Mouse (Mus musculus): ENCODE measurements around the gene Ssc5d.

Gene Ssc5d

GRCm38 (mm10) chr7:4943223-4943815 is 17.7 kb downstream of the Ssc5d start:
- in situ Hi-C loops (cut with MboI; ENCODE audit: low sequenced_read_pairs) = loop anchor here (5.0 kb wide), 1 partner anchor 104 kb away; no protein-coding TSS in a partner anchor

- in situ Hi-C loops (cut with MboI; ENCODE audit: low sequenced_read_pairs) = no loop called here
Observed at GRCm38 (mm10) chr7:4947855-4948254, 22.3 kb downstream of the Ssc5d start.

GRCm38 (mm10) chr7:4948386-4948785 is 22.8 kb downstream of the Ssc5d start:
- in situ Hi-C loops (cut with MboI; ENCODE audit: low sequenced_read_pairs) = no loop called here

- in situ Hi-C loops (cut with MboI; ENCODE audit: low sequenced_read_pairs) = no loop called here
Observed at GRCm38 (mm10) chr7:4950561-4951342, 25.2 kb downstream of the Ssc5d start.

- in situ Hi-C loops (cut with MboI; ENCODE audit: low sequenced_read_pairs) = no loop called here
Observed at GRCm38 (mm10) chr7:4953815-4954445, 28.3 kb downstream of the Ssc5d start.

- in situ Hi-C loops (cut with MboI; ENCODE audit: low sequenced_read_pairs) = no loop called here
Observed at GRCm38 (mm10) chr7:4957361-4957760, 31.8 kb downstream of the Ssc5d start.

- in situ Hi-C loops (cut with MboI; ENCODE audit: low sequenced_read_pairs) = no loop called here
Observed at GRCm38 (mm10) chr7:4963527-4963926, 37.9 kb downstream of the Ssc5d start.

- in situ Hi-C loops (cut with MboI; ENCODE audit: low sequenced_read_pairs) = no loop called here
Observed at GRCm38 (mm10) chr7:4964272-4964671, 38.7 kb downstream of the Ssc5d start, which contains the start of gene Sbk2. Gene Sbk2, minus strand, starts transcription at chr7:4964406.

- in situ Hi-C loops (cut with MboI; ENCODE audit: low sequenced_read_pairs) = no loop called here
Observed at GRCm38 (mm10) chr7:4964988-4965387, 39.4 kb downstream of the Ssc5d start.

GRCm38 (mm10) chr7:4971068-4971467 is 45.5 kb downstream of the Ssc5d start, which contains the start of gene Sbk3:
Gene Sbk3, minus strand, starts transcription at chr7:4971168.
- in situ Hi-C loops (cut with MboI; ENCODE audit: low sequenced_read_pairs) = no loop called here

- in situ Hi-C loops (cut with MboI; ENCODE audit: low sequenced_read_pairs) = no loop called here
Observed at GRCm38 (mm10) chr7:4971710-4972109, 46.1 kb downstream of the Ssc5d start.

GRCm38 (mm10) chr7:4972321-4973047 is 46.9 kb downstream of the Ssc5d start:
- in situ Hi-C loops (cut with MboI; ENCODE audit: low sequenced_read_pairs) = no loop called here

- in situ Hi-C loops (cut with MboI; ENCODE audit: low sequenced_read_pairs) = no loop called here
Observed at GRCm38 (mm10) chr7:4975455-4975854, 49.9 kb downstream of the Ssc5d start.

GRCm38 (mm10) chr7:4976832-4977231 is 51.2 kb downstream of the Ssc5d start:
- in situ Hi-C loops (cut with MboI; ENCODE audit: low sequenced_read_pairs) = no loop called here

- in situ Hi-C loops (cut with MboI; ENCODE audit: low sequenced_read_pairs) = no loop called here
Observed at GRCm38 (mm10) chr7:4988250-4988649, 62.7 kb downstream of the Ssc5d start.

- in situ Hi-C loops (cut with MboI; ENCODE audit: low sequenced_read_pairs) = no loop called here
Observed at GRCm38 (mm10) chr7:4993347-4993998, 67.9 kb downstream of the Ssc5d start.

- in situ Hi-C loops (cut with MboI; ENCODE audit: low sequenced_read_pairs) = no loop called here
Observed at GRCm38 (mm10) chr7:4993999-4994788, 68.6 kb downstream of the Ssc5d start.
